8 mouse cellular contexts compared by ENCODE assay signal in the genomic region with DNA sequence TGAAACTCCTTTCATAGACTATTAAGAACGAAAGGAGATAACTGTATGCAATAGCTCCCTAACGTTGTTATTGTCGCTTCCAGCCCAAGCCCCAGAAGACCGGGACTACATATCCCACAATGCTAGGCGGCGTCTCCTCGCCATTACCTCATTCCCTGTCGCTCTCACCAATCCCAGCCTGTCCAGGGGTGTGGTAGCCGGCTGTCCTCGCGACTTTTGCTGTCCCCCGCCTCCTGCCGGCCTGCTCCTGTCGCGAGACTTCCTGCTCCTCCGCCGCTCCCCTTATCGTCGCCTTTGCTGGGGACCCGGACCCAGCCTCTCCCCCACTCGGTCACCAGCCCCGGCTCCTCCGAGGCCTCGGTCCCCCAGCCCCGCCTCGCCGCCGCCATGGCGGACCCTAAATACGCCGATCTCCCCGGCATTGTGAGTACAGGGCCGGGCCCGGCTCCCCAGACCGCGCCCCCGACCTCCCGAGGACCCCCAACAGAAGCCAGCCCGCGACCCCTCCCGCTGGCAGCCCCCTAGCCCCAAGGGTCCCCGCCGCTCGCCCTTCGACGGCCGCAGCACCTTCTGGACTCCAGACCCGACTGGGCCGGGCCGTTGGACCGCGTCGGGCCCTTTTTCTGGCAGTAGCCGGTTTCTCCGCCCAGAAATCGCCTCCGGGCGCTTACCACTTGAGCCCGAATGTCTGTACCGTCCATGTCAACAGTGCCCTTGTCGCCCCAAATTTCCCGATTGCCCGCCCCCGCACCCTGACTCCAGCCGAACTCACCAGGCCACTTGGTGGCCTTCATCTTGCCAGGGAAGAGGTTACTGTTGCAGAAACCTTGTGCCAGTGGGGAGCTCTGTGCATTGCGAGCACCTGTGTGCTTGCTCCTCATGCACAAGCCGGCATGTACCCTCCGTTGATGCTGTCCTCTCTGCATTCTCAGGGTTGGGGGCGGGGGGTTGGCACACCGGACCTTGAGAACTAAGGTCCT. TPM values are rescaled to one million over a fixed set of nuclear protein-coding genes. Genes with fewer than 3 reads are reported as not detected.
DNase-seq lines count a peak whose midpoint lies in the region; ATAC-seq and TF ChIP-seq lines count a peak whose summit lies in the region.

Gene Dctn2 (plus strand): TSS at position 257 of the 980 bp plus-strand sequence.

- ATAC-seq in cerebellum, adult (ENCODE audit: insufficient number of reproducible peaks, low FRiP score, low TSS enrichment): peak; percentile 88
- peak; percentile 96 for ATAC-seq in forebrain, embryonic 14.5 days
- peak; percentile 92 for ATAC-seq in neural tube, embryonic 15.5 days (ENCODE audit: low FRiP score)

- peaks cover 44% of the 10 kb centered on the region for H3K36me3 ChIP-seq in E14TG2a.4 (ENCODE audit: insufficient read depth, low read length)
- H3K36me3 ChIP-seq in forebrain, embryonic 14.5 days (ENCODE audit: control insufficient read depth, insufficient read depth, low read length): peaks cover 29% of the 10 kb centered on the region
- H3K36me3 ChIP-seq in neural tube, embryonic 15.5 days: peaks cover 26% of the 10 kb centered on the region

- H3K4me1 ChIP-seq in E14TG2a.4 (replicated peaks; ENCODE audit: low read depth, low read length): peaks cover 92% of the 10 kb centered on the region
- peaks cover 11% of the 10 kb centered on the region; the same call in 1 of the 2 replicates for H3K4me1 ChIP-seq in forebrain, embryonic 14.5 days (ENCODE audit: control insufficient read depth, insufficient read depth, low read length)
- peaks cover 59% of the 10 kb centered on the region for H3K4me1 ChIP-seq in neural tube, embryonic 15.5 days

- H3K9ac ChIP-seq in forebrain, embryonic 14.5 days (ENCODE audit: low read length): peak within 1 kb of the TSS; percentile 99
- peak within 1 kb of the TSS; percentile 100 for H3K9ac ChIP-seq in neural tube, embryonic 15.5 days (replicated peaks)

- H3K4me3 ChIP-seq in E14TG2a.4 (replicated peaks; ENCODE audit: low read length): peak within 1 kb of the TSS; percentile 99
- peak within 1 kb of the TSS; percentile 97 for H3K4me3 ChIP-seq in forebrain, embryonic 14.5 days (ENCODE audit: low read depth, low read length)
- H3K4me3 ChIP-seq in neural tube, embryonic 15.5 days (replicated peaks): peak within 1 kb of the TSS; percentile 87

- intact Hi-C loops in heart, postnatal 14 days (cut with DNase I): loop anchor here (2.0 kb wide), 1 partner anchor 44 kb away; the partner anchor contains the start of gene Mars

- H3K27ac ChIP-seq in forebrain, embryonic 14.5 days (ENCODE audit: low read depth, low read length): peak within 1 kb of the TSS; percentile 90
- H3K27ac ChIP-seq in neural tube, embryonic 15.5 days (replicated peaks): peak within 1 kb of the TSS; percentile 95

- WGBS in forebrain, embryonic 14.5 days: under 1% methylated on average over 64 of the region's 70 CpGs
- WGBS in neural tube, embryonic 15.5 days: under 1% methylated on average over 68 of the region's 70 CpGs

- H3K27me3 ChIP-seq in E14TG2a.4 (ENCODE audit: insufficient read depth, low read length): no peaks in the 10 kb centered on the region
- no peaks in the 10 kb centered on the region for H3K27me3 ChIP-seq in forebrain, embryonic 14.5 days (replicated peaks; ENCODE audit: control insufficient read depth, insufficient read depth, low read length)
- no peaks in the 10 kb centered on the region for H3K27me3 ChIP-seq in neural tube, embryonic 15.5 days (replicated peaks)

- H3K9me3 ChIP-seq in E14TG2a.4 (ENCODE audit: low read length): no peaks in the 10 kb centered on the region
- H3K9me3 ChIP-seq in forebrain, embryonic 14.5 days (replicated peaks; ENCODE audit: control insufficient read depth, low read length): no peaks in the 10 kb centered on the region
- no peaks in the 10 kb centered on the region for H3K9me3 ChIP-seq in neural tube, embryonic 15.5 days (replicated peaks)

- no peak for TF ChIP-seq CTCF in E14TG2a.4 (conservative IDR thresholded peaks at IDR 0.05; ENCODE audit: low read length)

- H3K4me2 ChIP-seq in forebrain, embryonic 14.5 days (ENCODE audit: low read length): peak within 1 kb of the TSS; percentile 83
- H3K4me2 ChIP-seq in neural tube, embryonic 15.5 days: peak within 1 kb of the TSS; percentile 89

- DNase-seq in forebrain, embryonic 14.5 days (ENCODE audit: low spot score): peak; percentile 98
- peak; percentile 93 to 94 for DNase-seq in heart, postnatal 14 days
- DNase-seq in layer of hippocampus, adult 11-12 months (ENCODE audit: low spot score): peak; percentile 96
- DNase-seq in lung, adult 18-20 months: peak; percentile 97 to 98
- peak; percentile 95 for DNase-seq in testis, postnatal 14 days (ENCODE audit: low spot score)

RNA-seq across cellular contexts. Expression of gene Dctn2, which starts in this region (rescaled TPM):
- 286 and 300 TPM in 2 replicates for polyA plus RNA-seq in forebrain, embryonic 14.5 days (2014; fragmentation: Nextera tagmentation; extraction: Ambion mirVana)
- total RNA-seq in heart, postnatal 14 days (2021): 100 to 1,000 TPM; 146 to 151 TPM
- polyA plus RNA-seq in neural tube, embryonic 15.5 days (2015; fragmentation: Nextera tagmentation; extraction: Ambion mirVana): 304 and 335 TPM in 2 replicates

Comparison
In these comparisons a context has a peak if more than half of its experiments do, and no peak if none do; other contexts are left out.
1. Peak in every context shown above with its lines: DNase-seq, ATAC-seq, H3K4me3 ChIP-seq and H3K27ac ChIP-seq.